Mouse (Mus musculus): Measurements from ENCODE around the gene Rrad.
"Not testable (repeated sequence)": the region's sequence is repeated elsewhere in the genome, so short reads cannot be mapped to it uniquely, and the experiment has no call there.

The Rrad gene

GRCm38 (mm10) chr8:104630981-104631663 lies at the start of gene Rrad:
Gene Rrad (minus strand): TSS chr8:104631327.
- no peak for DNase-seq (ENCODE audit: low read depth, low spot score)

GRCm38 (mm10) chr8:104655614-104656013 lies 24.5 kb upstream of the Rrad start:
- DNase-seq (ENCODE audit: low read depth, low spot score): no peak

GRCm38 (mm10) chr8:104654984-104655383 lies 23.9 kb upstream of the Rrad start:
- DNase-seq (ENCODE audit: low read depth, low spot score): peak; percentile 78

- not testable (repeated sequence) for DNase-seq (ENCODE audit: low read depth, low spot score)
Measured at GRCm38 (mm10) chr8:104644187-104644586, 13.1 kb upstream of the Rrad start.

GRCm38 (mm10) chr8:104642324-104642654 lies 11.2 kb upstream of the Rrad start:
- no peak for DNase-seq (ENCODE audit: low read depth, low spot score)

GRCm38 (mm10) chr8:104641426-104642323 lies 10.5 kb upstream of the Rrad start, which contains the start of gene Ciao2b:
Gene Ciao2b (minus strand): TSS chr8:104641965.
- peak; percentile 91 for DNase-seq (ENCODE audit: low read depth, low spot score)

- no peak for DNase-seq (ENCODE audit: low read depth, low spot score)
Measured at GRCm38 (mm10) chr8:104640831-104641370, 9.8 kb upstream of the Rrad start.

- no peak for DNase-seq (ENCODE audit: low read depth, low spot score)
Measured at GRCm38 (mm10) chr8:104640241-104640640, 9.1 kb upstream of the Rrad start.

GRCm38 (mm10) chr8:104638010-104638409 lies 6.9 kb upstream of the Rrad start:
- no peak for DNase-seq (ENCODE audit: low read depth, low spot score)

GRCm38 (mm10) chr8:104635004-104635710 lies 4.0 kb upstream of the Rrad start:
- no peak for DNase-seq (ENCODE audit: low read depth, low spot score)

- DNase-seq (ENCODE audit: low read depth, low spot score): no peak
Measured at GRCm38 (mm10) chr8:104633156-104633744, 2.1 kb upstream of the Rrad start.

GRCm38 (mm10) chr8:104632486-104632885 lies 1.4 kb upstream of the Rrad start:
- peak; percentile 62 for DNase-seq (ENCODE audit: low read depth, low spot score)

GRCm38 (mm10) chr8:104631975-104632374 lies 848 bp upstream of the Rrad start:
- DNase-seq (ENCODE audit: low read depth, low spot score): no peak

GRCm38 (mm10) chr8:104630574-104630973 lies 553 bp downstream of the Rrad start:
- DNase-seq (ENCODE audit: low read depth, low spot score): no peak

GRCm38 (mm10) chr8:104630111-104630479 lies 1.0 kb downstream of the Rrad start:
- no peak for DNase-seq (ENCODE audit: low read depth, low spot score)

GRCm38 (mm10) chr8:104629306-104630110 lies 1.6 kb downstream of the Rrad start:
- no peak for DNase-seq (ENCODE audit: low read depth, low spot score)

- DNase-seq (ENCODE audit: low read depth, low spot score): no peak
Measured at GRCm38 (mm10) chr8:104628402-104628801, 2.7 kb downstream of the Rrad start.

- DNase-seq (ENCODE audit: low read depth, low spot score): no peak
Measured at GRCm38 (mm10) chr8:104627065-104627740, 3.9 kb downstream of the Rrad start.

- DNase-seq (ENCODE audit: low read depth, low spot score): no peak
Measured at GRCm38 (mm10) chr8:104624161-104624560, 7.0 kb downstream of the Rrad start, which contains the start of gene Cdh16. Gene Cdh16 (minus strand): TSS chr8:104624396.

- DNase-seq (ENCODE audit: low read depth, low spot score): no peak
Measured at GRCm38 (mm10) chr8:104620765-104621164, 10.4 kb downstream of the Rrad start.

All from telencephalon, adult 2 months (tissue).